Mouse (Mus musculus): ENCODE measurements around the gene Gm21992. TPM values are rescaled to one million over a fixed set of nuclear protein-coding genes. Genes with fewer than 3 reads are reported as not detected.

The Gm21992 gene
- total and polyA plus RNA-seq, 3 experiments, result 10.8 to 21.9 TPM; not detected in 1

DNA sequence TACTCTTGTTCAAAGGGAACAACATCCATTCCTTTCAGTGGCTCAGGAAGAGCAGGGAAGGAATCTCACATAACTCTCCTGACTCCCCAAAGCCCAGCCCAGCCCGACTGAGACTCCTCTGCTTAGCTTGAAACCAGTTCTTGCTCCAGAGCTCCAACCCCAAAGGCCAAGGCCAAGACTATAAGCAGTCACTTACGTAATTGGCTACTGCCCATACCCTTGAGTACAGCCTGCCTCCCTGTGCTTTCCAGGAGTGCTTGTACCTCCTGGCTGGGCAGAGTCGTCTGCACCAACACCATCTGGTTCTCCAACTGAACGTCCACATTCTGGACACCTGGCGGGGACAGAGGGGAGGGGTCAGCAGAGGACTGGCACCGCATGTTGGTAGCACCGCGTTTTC, 22.6 kb upstream of the Gm21992 start:
- Histone ChIP-seq H3K9ac (ENCODE audit: control insufficient read depth, low read depth, low read length, poor library complexity, severe bottlenecking) (no peak overlapping the region), H3K4me1 (ENCODE audit: control insufficient read depth in 1 of 2, insufficient read depth in 2 of 2, low read length in 2 of 2) (no peaks in the 10 kb centered on the region), H3K27ac (ENCODE audit: control insufficient read depth, low read depth, low read length) (no peak overlapping the region), H3K36me3 (ENCODE audit: control insufficient read depth in 1 of 2, insufficient read depth in 2 of 2, low read length in 2 of 2) (no peaks in the 10 kb centered on the region; a peak in 1 of 4 replicates), H3K9me3 (replicated peaks; ENCODE audit: insufficient read depth, low read length) (no peaks in the 10 kb centered on the region), H3K4me3 (ENCODE audit: control insufficient read depth in 1 of 2, insufficient read depth in 1 of 2, low read depth in 2 of 2, low read length in 2 of 2) (no peak overlapping the region), H3K79me2 (ENCODE audit: control insufficient read depth, insufficient read depth, low read length, poor library complexity) (peaks cover 7% of the 10 kb centered on the region), H3K27me3 (ENCODE audit: control insufficient read depth in 1 of 2, insufficient read depth in 2 of 2, low read length in 2 of 2) (no peaks in the 10 kb centered on the region)
- TF ChIP-seq ZNF384 (IDR thresholded peaks at IDR 0.05; ENCODE audit: low read depth, low read length) (no peak), POLR2AphosphoS5 (IDR thresholded peaks at IDR 0.05; ENCODE audit: borderline replicate concordance, low read depth, low read length) (no peak), ZMIZ1 (IDR thresholded peaks at IDR 0.05; ENCODE audit: low read depth, low read length) (no peak), KAT2A (conservative IDR thresholded peaks at IDR 0.05; ENCODE audit: low read depth, low read length) (no peak), ZC3H11A (IDR thresholded peaks at IDR 0.05; ENCODE audit: low read depth, low read length) (no peak), RAD21 (IDR thresholded peaks at IDR 0.05; ENCODE audit: low read depth, low read length) (no peak), RCOR1 (IDR thresholded peaks at IDR 0.05; ENCODE audit: low read depth, low read length) (no peak), NELFE (IDR thresholded peaks at IDR 0.05; ENCODE audit: low read depth, low read length) (no peak), SMC3 (IDR thresholded peaks at IDR 0.05; ENCODE audit: low read depth, low read length) (no peak), E2F4 (IDR thresholded peaks at IDR 0.05; ENCODE audit: borderline replicate concordance, low read depth, low read length) (no peak), JUND (IDR thresholded peaks at IDR 0.05; ENCODE audit: low read depth, low read length) (no peak)
- DNase-seq (ENCODE audit: low read depth, low spot score), result no peak

DNA sequence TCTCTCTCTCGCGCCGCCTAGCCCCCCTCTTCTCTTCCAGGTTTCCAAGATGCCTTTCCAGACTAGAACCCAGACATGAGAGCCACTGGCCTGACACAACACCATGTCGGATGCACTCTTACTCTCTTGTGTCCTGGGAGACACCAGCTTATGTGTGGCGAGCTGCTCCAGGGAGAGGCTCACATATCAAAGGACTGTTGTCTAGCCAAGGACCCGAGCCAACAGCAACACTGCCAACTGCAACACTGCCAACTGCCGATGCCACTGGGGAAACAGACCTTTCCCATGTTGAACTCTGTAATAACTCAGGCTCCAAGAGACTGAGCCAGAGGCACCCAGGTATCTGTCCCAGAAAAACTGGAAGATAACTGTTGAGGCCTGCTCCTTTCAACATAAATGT, 17.7 kb upstream of the Gm21992 start:
- no peak for DNase-seq (ENCODE audit: low read depth, low spot score)
- H3K9ac ChIP-seq (ENCODE audit: control insufficient read depth, low read depth, low read length, poor library complexity, severe bottlenecking), result no peak overlapping the region
- no peaks in the 10 kb centered on the region for H3K4me1 ChIP-seq (ENCODE audit: control insufficient read depth in 1 of 2, insufficient read depth in 2 of 2, low read length in 2 of 2)
- no peaks in the 10 kb centered on the region for H3K27me3 ChIP-seq (ENCODE audit: control insufficient read depth in 1 of 2, insufficient read depth in 2 of 2, low read length in 2 of 2)
- TF ChIP-seq SIN3A (IDR thresholded peaks at IDR 0.05; ENCODE audit: low read length) (no peak), UBTF (IDR thresholded peaks at IDR 0.05; ENCODE audit: borderline replicate concordance, insufficient read depth, low read depth, low read length) (no peak), ZC3H11A (IDR thresholded peaks at IDR 0.05; ENCODE audit: low read depth, low read length) (no peak), NELFE (IDR thresholded peaks at IDR 0.05; ENCODE audit: low read depth, low read length) (no peak), JUND (IDR thresholded peaks at IDR 0.05; ENCODE audit: low read depth, low read length) (no peak), MYC (IDR thresholded peaks at IDR 0.05; ENCODE audit: low read depth, low read length) (no peak), MAZ (IDR thresholded peaks at IDR 0.05; ENCODE audit: low read depth, low read length) (no peak), MAX (IDR thresholded peaks at IDR 0.05; ENCODE audit: low read length) (no peak), NRF1 (IDR thresholded peaks at IDR 0.05; ENCODE audit: insufficient read depth, low read depth, low read length, poor library complexity, severe bottlenecking) (no peak), CTCF (IDR thresholded peaks at IDR 0.05 in 2 of 3, conservative IDR thresholded peaks at IDR 0.05 in 1 of 3; ENCODE audit: control insufficient read depth in 1 of 3, insufficient read depth in 1 of 3, low read depth in 2 of 3, low read length in 3 of 3, poor library complexity in 1 of 3, severe bottlenecking in 1 of 3) (no peak), KAT2A (conservative IDR thresholded peaks at IDR 0.05; ENCODE audit: low read depth, low read length) (no peak), ZMIZ1 (IDR thresholded peaks at IDR 0.05; ENCODE audit: low read depth, low read length) (no peak), ZKSCAN1 (IDR thresholded peaks at IDR 0.05; ENCODE audit: low read depth, low read length) (no peak)
- H3K9me3 ChIP-seq (replicated peaks; ENCODE audit: insufficient read depth, low read length), result no peaks in the 10 kb centered on the region
- peaks cover 0 to 2% of the 10 kb centered on the region in 2 experiments; a peak in 1 of 4 replicates for H3K36me3 ChIP-seq (ENCODE audit: control insufficient read depth in 1 of 2, insufficient read depth in 2 of 2, low read length in 2 of 2)
- H3K4me3 ChIP-seq (ENCODE audit: control insufficient read depth in 1 of 2, insufficient read depth in 1 of 2, low read depth in 2 of 2, low read length in 2 of 2), result no peak overlapping the region
- H3K27ac ChIP-seq (ENCODE audit: control insufficient read depth, low read depth, low read length), result no peak overlapping the region
- no peaks in the 10 kb centered on the region for H3K79me2 ChIP-seq (ENCODE audit: control insufficient read depth, insufficient read depth, low read length, poor library complexity)
